Mouse (Mus musculus) cortical plate, adult 2 months (tissue): ENCODE data around the gene Luc7l3. TPM values are rescaled to one million over a fixed set of nuclear protein-coding genes. Genes with fewer than 3 reads are reported as not detected.
"Not testable (repeated sequence)": the region's sequence is repeated elsewhere in the genome, so short reads cannot be mapped to it uniquely, and the experiment has no call there.

Experiments used
- H3K27ac ChIP-seq: fragments of 200-500 bp; 2 replicates; pipeline ENCODE4 v1.5.1; 2012; ENCODE audit warnings: low read length, control low read depth, inconsistent platforms; ENCODE audit not compliant: insufficient read depth
- H3K4me1 ChIP-seq: fragments of 200-500 bp; 2 replicates; pipeline ENCODE4 v1.6.1; 2011; ENCODE audit warnings: low read length; ENCODE audit not compliant: control insufficient read depth, insufficient read depth
- H3K4me3 ChIP-seq: fragments of 200-500 bp; 2 replicates; pipeline ENCODE4 v1.5.1; 2011; ENCODE audit warnings: mild to moderate bottlenecking, low read length, control low read depth; ENCODE audit not compliant: insufficient read depth
- CTCF ChIP-seq: fragments of 200-500 bp; IDR thresholded peaks from 2 replicates; pipeline ENCODE4 v1.5.1; 2011; ENCODE audit warnings: mild to moderate bottlenecking, control low read depth, low read length; ENCODE audit not compliant: insufficient read depth; ENCODE audit errors: extremely low read depth
- POLR2A ChIP-seq: fragments of 200-500 bp; IDR thresholded peaks from 2 replicates; pipeline ENCODE4 v1.6.1; 2011; ENCODE audit warnings: mild to moderate bottlenecking, low read length, control low read depth; ENCODE audit not compliant: insufficient read depth; ENCODE audit errors: extremely low read depth
- polyA plus RNA-seq: library from polyadenylated mRNA; depleted of rRNA; stranded (reverse); fragments of >200 nt; gene quantifications from 2 replicates; pipeline ENCODE4 v1.2.3, GENCODE M21; 2012

Luc7l3 gene
- polyA plus RNA-seq, 1 experiment, result 138 TPM

DNA sequence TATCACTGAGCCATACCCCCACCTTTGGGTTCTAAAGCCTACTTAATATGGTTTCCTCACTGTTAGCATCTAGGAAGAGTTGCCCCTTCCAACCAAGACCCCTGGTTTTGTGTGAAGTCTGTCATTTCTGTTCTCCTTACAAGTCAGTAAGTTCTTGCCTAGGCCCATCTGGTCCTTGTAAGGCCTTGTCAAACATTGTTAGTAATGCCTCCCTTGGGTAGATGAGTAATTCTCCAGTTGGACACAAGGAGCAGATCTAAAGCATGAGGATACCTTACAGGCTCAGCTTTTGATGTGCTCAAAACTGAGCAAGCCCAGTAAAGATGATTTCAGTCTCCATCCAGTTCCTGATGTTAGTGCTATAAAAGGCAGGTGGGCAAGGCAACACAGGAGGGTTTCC, 53.0 kb downstream of the Luc7l3 start:
- Histone ChIP-seq H3K4me1 (peaks cover 4% of the 10 kb centered on the region), H3K4me3 (no peak overlapping the region), H3K27ac (no peak overlapping the region)
- TF ChIP-seq POLR2A (no peak), CTCF (no peak)

DNA sequence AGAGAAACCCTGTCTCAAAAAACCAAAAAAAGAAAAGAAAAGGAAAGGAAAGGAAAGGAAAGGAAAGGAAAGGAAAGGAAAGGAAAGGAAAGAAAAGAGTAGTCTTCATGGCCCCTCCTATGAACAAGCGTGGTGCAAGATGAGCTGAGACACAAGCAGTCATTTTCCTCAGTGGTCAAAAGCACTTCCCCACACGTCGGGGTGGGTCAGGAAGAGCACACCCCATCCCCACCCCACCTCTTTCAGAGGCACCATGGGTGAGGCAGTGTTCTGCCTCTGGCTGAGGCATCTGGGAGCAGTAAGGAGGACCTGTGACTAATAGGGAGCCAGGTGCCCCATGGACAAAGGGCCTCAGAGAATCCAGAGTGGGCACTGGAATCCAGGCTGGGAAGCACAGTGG, 55.6 kb downstream of the Luc7l3 start:
- not testable (repeated sequence) for H3K4me3 ChIP-seq, H3K4me1 ChIP-seq, H3K27ac ChIP-seq

- TF ChIP-seq CTCF (peak; percentile 34), POLR2A (no peak)
- Histone ChIP-seq H3K4me3 (peak overlapping the region; percentile 28), H3K4me1 (peaks cover 4% of the 10 kb centered on the region), H3K27ac (no peak overlapping the region)
Measured at GRCm38 (mm10) chr11:94265134-94265785, 56.5 kb downstream of the Luc7l3 start.

- peaks cover 4% of the 10 kb centered on the region for H3K4me1 ChIP-seq
- TF ChIP-seq CTCF (no peak), POLR2A (no peak)
- H3K27ac ChIP-seq, result no peak overlapping the region
- H3K4me3 ChIP-seq, result no peak overlapping the region
Measured at GRCm38 (mm10) chr11:94261585-94262370, 60.0 kb downstream of the Luc7l3 start.

DNA sequence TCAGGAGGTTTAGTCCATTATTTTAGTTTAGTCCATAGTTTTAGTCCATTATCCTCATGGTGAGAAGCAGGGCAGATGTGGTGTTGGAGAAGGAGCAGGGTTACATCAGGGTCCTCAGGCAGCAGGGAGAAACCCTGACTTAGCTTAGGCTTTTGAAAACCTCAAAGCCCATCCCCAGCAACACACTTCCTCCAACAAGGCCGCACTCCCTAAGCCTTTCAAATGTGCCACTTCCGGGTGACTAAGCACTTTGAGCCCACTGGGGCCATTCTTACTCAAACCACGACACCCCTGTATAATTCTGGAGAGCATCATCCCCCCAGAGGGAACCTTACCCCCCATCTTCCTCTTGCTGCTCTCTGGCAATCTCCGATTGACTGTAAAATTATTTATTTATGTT, 62.0 kb downstream of the Luc7l3 start:
- Histone ChIP-seq H3K27ac (no peak overlapping the region), H3K4me1 (no peaks in the 10 kb centered on the region), H3K4me3 (no peak overlapping the region)
- TF ChIP-seq POLR2A (no peak), CTCF (no peak)

DNA sequence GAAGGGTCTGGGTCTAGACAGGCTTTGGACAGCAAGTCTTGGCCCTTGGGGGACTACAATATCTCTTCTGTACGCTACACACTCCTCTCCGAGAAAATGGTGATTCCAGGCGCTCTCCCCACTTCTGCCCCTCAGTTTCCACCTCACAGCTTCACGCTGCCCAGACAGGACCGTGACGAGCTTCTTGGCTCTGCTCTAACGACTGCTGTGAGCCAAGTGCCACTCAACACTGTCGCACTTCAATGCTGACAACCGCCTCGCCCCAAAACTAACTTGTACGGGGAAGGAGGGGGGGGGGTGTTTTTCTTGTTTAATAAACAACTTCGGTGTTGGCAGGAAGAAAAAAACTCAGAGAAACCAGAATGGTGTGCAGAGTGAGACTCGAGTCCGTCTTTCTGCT, 63.8 kb downstream of the Luc7l3 start:
- Histone ChIP-seq H3K4me3 (no peak overlapping the region), H3K27ac (no peak overlapping the region), H3K4me1 (no peaks in the 10 kb centered on the region)
- no peak for TF ChIP-seq POLR2A
- no peak for TF ChIP-seq CTCF

GRCm38 (mm10) chr11:94255733-94256132, 66.1 kb downstream of the Luc7l3 start:
- Histone ChIP-seq H3K4me3 (no peak overlapping the region), H3K27ac (no peak overlapping the region), H3K4me1 (no peaks in the 10 kb centered on the region)
- TF ChIP-seq CTCF, result no peak
- TF ChIP-seq POLR2A, result no peak

DNA sequence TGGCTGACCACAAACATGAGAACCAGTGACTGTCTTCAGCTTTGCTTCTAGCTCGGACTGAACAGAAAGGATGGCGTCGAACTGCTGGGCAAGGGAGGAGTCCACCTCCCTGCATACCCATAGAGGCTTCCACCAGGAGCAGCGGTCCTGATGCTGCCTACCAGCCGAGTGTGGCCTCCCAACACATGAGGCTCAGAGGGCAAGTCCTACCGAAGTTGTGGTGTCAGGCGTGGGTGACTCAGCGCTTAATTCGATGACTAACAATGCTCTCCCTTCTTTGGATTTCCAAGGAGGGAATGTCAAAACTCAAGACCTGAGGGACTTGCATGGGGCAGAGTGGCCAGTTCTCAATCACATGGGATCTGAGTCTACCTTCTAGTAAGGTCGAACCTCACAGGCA, 68.1 kb downstream of the Luc7l3 start:
- H3K27ac ChIP-seq, result no peak overlapping the region
- TF ChIP-seq POLR2A (no peak), CTCF (no peak)
- no peak overlapping the region for H3K4me3 ChIP-seq

GRCm38 (mm10) chr11:94253156-94253555, 68.6 kb downstream of the Luc7l3 start:
- Histone ChIP-seq H3K27ac (no peak overlapping the region), H3K4me1 (no peaks in the 10 kb centered on the region), H3K4me3 (no peak overlapping the region)
- TF ChIP-seq POLR2A (no peak), CTCF (no peak)

More for the DNA sequence above, 68.1 kb downstream of the Luc7l3 start:
- H3K4me1 ChIP-seq, result no peaks in the 10 kb centered on the region

- H3K27ac ChIP-seq, result no peak overlapping the region
- TF ChIP-seq CTCF, result no peak
- TF ChIP-seq POLR2A, result no peak
- no peaks in the 10 kb centered on the region for H3K4me1 ChIP-seq
- H3K4me3 ChIP-seq, result no peak overlapping the region
Measured at GRCm38 (mm10) chr11:94246789-94247061, 75.1 kb downstream of the Luc7l3 start.
